Mouse (Mus musculus) cerebellum, adult 2 months (tissue): ENCODE data around the gene Cdh22.

Experiments used
- CTCF ChIP-seq: fragments of 200-500 bp; IDR thresholded peaks from 2 replicates; pipeline ENCODE4 v1.5.1; 2011; ENCODE audit warnings: low read depth, mild to moderate bottlenecking, control low read depth, low read length, moderate library complexity, borderline replicate concordance; ENCODE audit not compliant: insufficient read depth
- POLR2A ChIP-seq: fragments of 200-500 bp; IDR thresholded peaks from 2 replicates; pipeline ENCODE4 v1.6.1; 2011; ENCODE audit warnings: low read length, control low read depth, borderline replicate concordance; ENCODE audit not compliant: insufficient read depth

DNA sequence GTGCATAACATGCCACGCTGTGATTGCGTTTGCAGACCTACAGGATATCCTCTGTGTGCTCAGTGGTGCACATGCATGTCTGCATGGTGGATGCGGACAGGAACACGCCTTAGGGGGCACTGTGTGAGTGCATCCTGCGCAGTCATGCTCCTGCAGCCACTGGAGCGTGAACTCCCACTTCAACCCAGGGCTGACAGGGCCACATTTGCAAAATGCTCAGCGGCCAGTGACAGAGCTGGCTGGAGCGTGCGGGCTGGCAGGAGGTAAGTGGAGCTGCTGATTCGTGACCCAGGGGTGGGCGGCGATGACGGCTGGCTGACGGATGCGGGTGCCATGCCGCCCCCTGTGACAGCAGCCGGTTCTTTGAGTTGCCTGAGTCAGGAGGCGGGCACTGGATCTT, 128.1 kb downstream of the Cdh22 start:
- TF ChIP-seq CTCF, result no peak
- TF ChIP-seq POLR2A, result no peak
